Mouse (Mus musculus): ENCODE results near the gene Tdo2. TPM values are rescaled to one million over a fixed set of nuclear protein-coding genes. Genes with fewer than 3 reads are reported as not detected.

Gene Tdo2
- not detected in 2 replicates for total RNA-seq (2014; fragmentation: Nextera tagmentation)
- not detected in 2 replicates for total RNA-seq (2017)

GRCm38 (mm10) chr3:81976102-81976501, at the start of gene Tdo2:
Gene Tdo2, minus strand, starts transcription at chr3:81976202.
- no peak for ATAC-seq (replicated peaks; ENCODE audit: low FRiP score, low TSS enrichment, poor library complexity, severe bottlenecking)

DNA sequence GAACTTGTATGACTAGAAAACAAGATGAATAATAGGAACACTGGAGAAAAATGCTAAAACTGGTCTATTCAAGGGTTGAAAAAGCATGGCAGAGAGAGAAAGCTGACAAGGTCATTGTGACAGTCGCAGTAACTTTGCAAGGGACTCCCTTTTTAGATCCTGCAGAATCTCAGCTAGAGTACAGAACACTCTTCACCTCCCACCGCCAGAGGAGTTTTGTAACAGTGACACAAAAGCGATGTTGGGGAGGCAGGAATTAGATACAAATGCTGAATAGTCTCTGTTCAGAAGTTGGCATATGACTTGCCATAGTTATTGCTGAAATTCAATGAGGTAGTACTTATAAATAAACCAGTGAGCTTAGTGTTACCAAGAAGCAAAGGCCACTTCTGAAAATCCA, 47.1 kb upstream of the Tdo2 start:
- ATAC-seq (replicated peaks; ENCODE audit: low FRiP score, low TSS enrichment, poor library complexity, severe bottlenecking) = no peak

DNA sequence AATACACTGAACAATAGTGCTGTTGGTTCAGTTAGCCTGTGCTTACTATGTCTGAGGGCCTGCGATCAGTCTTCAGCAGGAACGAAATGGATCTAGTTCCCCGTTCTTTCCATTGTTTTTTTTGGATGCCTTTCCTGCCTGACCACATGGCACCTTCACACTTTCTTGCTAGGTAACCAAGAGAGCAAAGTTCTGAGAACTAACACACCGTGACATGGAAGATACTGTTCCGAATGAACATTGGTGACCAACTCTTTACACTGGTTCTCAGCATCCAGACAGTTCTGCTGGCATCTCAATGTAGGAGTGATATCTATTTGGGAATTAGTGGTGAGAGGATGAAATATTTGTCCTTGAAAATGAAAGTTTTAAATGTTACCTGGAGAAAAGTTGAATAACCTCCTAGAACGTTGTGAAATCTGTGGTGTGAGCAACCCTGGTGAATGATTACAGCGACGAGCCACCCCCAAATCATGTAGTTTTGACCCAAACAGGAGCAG, 46.5 kb upstream of the Tdo2 start:
- no peak for ATAC-seq (replicated peaks; ENCODE audit: low FRiP score, low TSS enrichment, poor library complexity, severe bottlenecking)

- ATAC-seq (replicated peaks; ENCODE audit: low FRiP score, low TSS enrichment, poor library complexity, severe bottlenecking) = no peak
Observed at GRCm38 (mm10) chr3:82014148-82014703, 38.2 kb upstream of the Tdo2 start.

DNA sequence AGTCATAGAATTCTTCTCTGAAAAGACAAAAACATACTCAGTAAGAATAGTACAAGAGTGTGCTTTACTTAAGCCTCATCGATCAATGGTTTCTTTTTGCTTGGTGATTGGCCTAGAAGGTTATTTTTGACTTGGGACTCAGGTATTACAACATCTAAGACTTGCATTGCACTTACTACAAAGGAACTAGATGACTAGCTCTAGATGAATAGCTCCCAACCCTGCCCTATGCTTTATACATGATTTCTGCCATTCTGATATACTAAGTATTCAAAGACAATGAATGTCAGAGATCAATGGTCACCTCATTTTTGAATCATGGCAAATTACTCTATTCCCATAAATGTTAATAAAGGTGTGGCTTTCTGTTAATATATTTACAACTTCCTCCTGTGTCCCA, 31.0 kb upstream of the Tdo2 start:
- no peak for ATAC-seq (replicated peaks; ENCODE audit: low FRiP score, low TSS enrichment, poor library complexity, severe bottlenecking)

DNA sequence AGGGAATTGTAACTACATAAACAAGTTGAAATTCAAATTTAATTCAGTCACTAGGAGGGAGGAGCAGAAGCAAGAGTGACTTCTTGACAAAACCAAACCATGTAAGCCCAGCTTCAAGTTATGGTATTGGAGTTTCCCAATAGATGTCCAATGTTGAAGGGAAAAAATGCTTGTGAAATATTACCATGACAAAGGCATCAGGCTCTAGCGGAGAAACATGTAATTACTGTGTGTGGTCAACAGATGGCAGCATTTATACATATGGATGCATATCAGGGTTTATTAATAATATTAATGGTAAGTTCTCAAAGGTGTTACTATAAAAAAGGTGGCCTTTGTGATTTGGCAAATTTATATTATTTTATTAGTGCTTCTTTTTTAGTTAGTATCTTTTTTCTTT, 20.0 kb upstream of the Tdo2 start:
- ATAC-seq (replicated peaks; ENCODE audit: low FRiP score, low TSS enrichment, poor library complexity, severe bottlenecking) = peak; percentile 83

- no peak for ATAC-seq (replicated peaks; ENCODE audit: low FRiP score, low TSS enrichment, poor library complexity, severe bottlenecking)
Observed at GRCm38 (mm10) chr3:81995371-81995770, 19.4 kb upstream of the Tdo2 start.

GRCm38 (mm10) chr3:81990531-81990930, 14.5 kb upstream of the Tdo2 start:
- ATAC-seq (replicated peaks; ENCODE audit: low FRiP score, low TSS enrichment, poor library complexity, severe bottlenecking) = no peak

DNA sequence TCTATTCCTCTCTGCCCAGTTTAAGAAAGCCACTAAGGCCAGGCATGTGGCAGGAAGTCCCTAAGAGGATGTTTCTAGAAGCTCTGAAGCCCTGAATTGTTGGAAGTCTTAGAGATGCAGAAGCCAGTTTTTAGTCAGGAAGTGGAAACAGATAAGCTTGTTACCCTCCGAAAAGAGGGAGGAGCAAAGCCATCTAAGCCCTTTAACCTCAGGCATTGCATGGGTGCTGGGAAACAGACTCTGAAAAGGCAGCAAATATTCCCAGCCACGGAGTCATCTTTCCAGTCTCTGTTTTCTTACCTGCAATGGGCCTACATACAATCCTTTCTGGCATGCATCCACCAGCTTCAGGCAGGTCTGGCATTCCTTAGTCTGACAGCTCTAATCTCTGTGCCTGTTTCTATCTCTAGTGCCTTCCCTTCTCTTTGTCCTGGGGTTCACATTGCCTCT, 13.7 kb upstream of the Tdo2 start:
- no peak for ATAC-seq (replicated peaks; ENCODE audit: low FRiP score, low TSS enrichment, poor library complexity, severe bottlenecking)

DNA sequence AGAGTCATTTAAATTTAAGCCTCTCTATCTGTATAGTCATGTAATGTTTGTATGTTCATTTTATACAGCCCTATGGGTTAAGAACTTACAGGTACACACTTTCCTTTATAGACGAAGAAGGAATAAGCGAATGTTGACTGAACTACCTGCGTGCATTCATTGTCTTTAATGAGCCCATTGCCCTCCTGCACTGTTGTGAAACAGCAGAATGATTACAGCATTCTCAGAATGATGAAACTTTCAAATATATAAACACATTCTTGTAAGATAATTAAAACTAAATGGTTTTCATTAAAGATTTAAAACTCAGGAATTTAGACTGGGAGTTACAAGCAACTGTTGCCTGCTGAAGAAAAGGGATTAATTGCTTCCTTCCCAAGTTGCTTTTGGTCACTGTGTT, 11.6 kb upstream of the Tdo2 start:
- no peak for ATAC-seq (replicated peaks; ENCODE audit: low FRiP score, low TSS enrichment, poor library complexity, severe bottlenecking)

GRCm38 (mm10) chr3:81986103-81986502, 10.1 kb upstream of the Tdo2 start:
- no peak for ATAC-seq (replicated peaks; ENCODE audit: low FRiP score, low TSS enrichment, poor library complexity, severe bottlenecking)

DNA sequence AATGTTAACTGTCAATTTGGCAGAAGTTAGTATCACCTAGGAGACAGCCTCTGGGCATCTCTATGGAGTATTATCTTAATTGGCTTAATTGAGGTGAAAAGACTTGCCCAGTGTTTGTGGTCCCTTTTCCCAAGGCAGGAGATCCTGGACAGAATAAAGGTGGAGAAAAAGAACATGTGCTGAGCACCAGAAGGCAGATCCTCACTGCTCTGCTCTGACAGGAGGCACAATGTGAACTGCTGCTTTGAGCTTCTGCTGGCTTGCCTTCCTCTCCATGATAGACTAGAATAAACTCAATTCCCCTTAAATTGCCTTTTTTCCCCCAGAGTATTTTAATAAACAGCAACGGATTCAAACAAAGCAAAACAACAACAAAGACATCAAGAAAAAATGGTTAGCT, 9.1 kb upstream of the Tdo2 start:
- ATAC-seq (replicated peaks; ENCODE audit: low FRiP score, low TSS enrichment, poor library complexity, severe bottlenecking) = no peak

DNA sequence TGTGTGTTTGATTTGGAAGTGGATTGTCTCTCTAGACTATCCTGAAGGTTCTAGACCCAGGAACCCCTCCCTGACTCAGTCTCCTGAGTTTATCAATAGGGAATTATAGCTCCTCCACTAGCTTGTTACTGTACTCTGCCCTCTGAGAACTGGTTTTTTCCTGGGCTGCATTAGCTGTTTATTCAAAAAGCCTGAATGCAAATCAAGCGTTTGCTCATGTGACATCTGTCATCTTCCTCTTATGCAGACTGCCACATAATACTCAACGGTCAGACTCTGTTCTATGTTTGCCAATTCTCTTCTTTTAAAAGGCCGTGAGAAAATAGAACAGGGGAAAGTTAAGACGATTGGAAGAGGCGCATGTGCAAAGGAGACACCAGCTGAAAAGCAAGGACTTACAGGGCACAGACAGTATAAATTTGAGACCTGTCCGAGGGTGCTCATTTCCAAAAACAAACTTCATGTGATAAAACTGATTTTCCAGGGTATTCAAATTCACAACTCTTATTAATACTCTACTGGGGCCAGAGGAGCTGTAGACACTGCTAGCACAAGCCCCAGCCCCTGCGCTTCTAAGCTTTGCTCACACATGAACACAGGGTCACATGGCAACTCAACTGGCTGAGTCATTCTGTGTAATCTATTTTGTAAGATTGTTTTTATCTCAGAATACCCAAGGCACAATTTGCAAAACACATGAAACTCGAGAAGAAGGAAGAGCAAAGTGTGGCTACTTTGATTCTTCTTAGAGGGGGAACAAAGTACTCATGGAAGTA, 7.3 kb upstream of the Tdo2 start:
- no peak for ATAC-seq (replicated peaks; ENCODE audit: low FRiP score, low TSS enrichment, poor library complexity, severe bottlenecking)

- no peak for ATAC-seq (replicated peaks; ENCODE audit: low FRiP score, low TSS enrichment, poor library complexity, severe bottlenecking)
Observed at GRCm38 (mm10) chr3:81981990-81982389, 6.0 kb upstream of the Tdo2 start, which contains the start of gene Asic5. Gene Asic5, plus strand, starts transcription at chr3:81982290.

GRCm38 (mm10) chr3:81981576-81981975, 5.6 kb upstream of the Tdo2 start:
- ATAC-seq (replicated peaks; ENCODE audit: low FRiP score, low TSS enrichment, poor library complexity, severe bottlenecking) = no peak

DNA sequence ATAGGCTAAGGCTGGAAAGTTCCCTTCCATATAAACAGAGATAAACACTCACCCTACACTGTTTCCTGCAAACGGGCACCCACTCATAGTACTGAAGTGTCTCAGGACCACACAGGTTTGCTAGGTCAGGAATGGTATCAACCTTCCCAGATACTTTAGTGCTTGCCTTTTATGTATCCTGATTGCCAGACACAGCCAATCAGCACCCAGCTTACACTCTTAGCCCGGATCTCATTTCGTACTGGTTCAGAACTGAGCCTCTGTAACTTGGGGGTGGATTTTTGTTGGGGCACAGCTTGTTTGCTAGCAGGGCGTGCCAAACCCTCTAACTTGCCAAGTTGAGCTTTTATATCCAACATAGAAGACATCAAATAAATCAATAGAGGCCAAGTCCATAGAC, 395 bp downstream of the Tdo2 start:
- no peak for ATAC-seq (replicated peaks; ENCODE audit: low FRiP score, low TSS enrichment, poor library complexity, severe bottlenecking)

- ATAC-seq (replicated peaks; ENCODE audit: low FRiP score, low TSS enrichment, poor library complexity, severe bottlenecking) = no peak
Observed at GRCm38 (mm10) chr3:81964596-81964995, 11.4 kb downstream of the Tdo2 start.

DNA sequence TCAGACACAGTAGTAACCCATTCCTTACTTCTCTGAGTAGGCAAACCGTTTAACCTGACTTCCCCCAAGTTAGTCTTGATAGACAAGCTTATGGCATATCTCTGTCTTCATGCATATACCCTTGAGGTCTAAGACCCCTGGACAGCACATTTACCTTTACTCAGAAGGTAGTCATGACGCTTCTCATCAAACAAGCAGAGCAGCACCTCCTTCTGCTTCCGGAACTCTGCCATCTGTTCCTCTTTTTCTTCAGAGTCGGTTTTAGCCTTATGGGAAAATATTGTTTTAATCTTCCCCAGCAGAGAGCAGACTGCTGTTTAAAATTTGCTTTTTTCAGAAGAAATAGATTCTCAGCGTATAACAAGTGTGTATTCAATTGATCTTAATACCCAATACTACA, 12.2 kb downstream of the Tdo2 start:
- no peak for ATAC-seq (replicated peaks; ENCODE audit: low FRiP score, low TSS enrichment, poor library complexity, severe bottlenecking)

- no peak for ATAC-seq (replicated peaks; ENCODE audit: low FRiP score, low TSS enrichment, poor library complexity, severe bottlenecking)
Observed at GRCm38 (mm10) chr3:81961336-81961735, 14.7 kb downstream of the Tdo2 start.

DNA sequence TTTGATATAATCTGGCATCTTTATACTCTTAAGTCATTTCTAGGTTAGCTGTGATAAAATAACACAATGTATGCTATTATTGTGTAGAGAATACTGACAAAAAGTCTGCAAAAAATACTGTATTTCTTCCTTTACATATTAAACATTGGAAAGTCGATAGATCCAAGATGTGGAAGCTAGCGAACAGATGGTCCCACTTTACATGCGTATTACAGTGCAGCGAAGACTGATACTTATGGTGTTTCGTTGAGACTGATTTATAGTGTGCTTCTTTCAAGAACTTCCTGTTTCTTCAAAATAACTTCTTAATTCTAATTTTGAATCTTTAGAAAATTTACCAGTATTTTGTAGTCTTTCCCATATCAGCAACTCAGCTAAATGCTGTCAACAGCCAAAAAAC, 18.5 kb downstream of the Tdo2 start:
- ATAC-seq (replicated peaks; ENCODE audit: low FRiP score, low TSS enrichment, poor library complexity, severe bottlenecking) = no peak

- ATAC-seq (replicated peaks; ENCODE audit: low FRiP score, low TSS enrichment, poor library complexity, severe bottlenecking) = no peak
Observed at GRCm38 (mm10) chr3:81951785-81952184, 24.2 kb downstream of the Tdo2 start.

Measured in megakaryocyte-erythroid progenitor cell, adult 5-6 weeks (primary cell).